Comparison of ENCODE assay signal across 7 mouse cellular contexts in the genomic region with DNA sequence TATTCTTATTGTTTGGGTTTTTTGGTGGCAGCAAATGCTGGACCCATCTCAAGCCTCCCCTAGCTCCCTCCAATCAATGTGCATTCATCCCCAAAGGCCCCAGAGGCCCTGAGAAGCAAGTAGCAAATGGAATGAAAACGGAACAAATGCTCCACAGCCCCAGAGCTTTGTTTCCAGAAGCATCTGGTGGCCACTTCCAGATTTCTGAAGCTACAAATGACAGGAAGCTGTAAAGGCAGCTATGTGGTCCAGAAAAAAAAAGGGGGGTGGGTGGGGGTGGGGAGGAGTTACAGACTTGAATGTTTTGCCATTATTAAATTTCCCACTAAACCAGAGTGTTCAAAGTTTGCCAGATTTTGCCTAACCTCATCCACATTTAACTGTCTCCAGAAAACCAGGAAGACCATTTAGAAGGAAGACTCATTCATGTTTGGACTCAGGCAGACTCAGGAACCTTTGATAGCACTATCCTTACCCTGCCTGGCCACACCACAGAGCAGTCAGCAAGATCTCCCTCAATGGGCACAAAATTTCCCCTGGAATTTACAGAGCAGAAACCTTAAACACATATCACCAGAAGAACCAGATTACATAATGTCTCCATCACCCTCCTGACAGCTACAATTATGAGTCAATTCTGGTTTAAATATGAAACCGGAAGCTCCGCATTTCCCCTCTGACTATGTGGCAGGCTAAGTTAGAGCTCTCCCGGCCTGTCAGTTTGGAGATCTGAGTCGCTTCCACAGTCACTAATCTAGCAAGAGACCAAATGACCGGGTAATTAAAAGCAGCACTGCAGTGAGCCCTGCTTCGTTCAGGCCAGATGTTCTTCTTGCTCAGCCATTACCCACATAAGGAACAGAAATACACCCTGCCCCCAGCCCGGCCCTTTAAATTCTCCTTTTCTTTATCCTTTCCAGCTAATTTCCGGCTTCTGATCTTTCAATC.
DNase-seq lines count a peak whose midpoint lies in the region; ATAC-seq and TF ChIP-seq lines count a peak whose summit lies in the region.

No protein-coding gene starts in this region.

- WGBS in forebrain, embryonic 13.5 days: 6% methylated on average over 9 of the region's 9 CpGs
- WGBS in hindbrain, embryonic 16.5 days: 9% methylated on average over 9 of the region's 9 CpGs
- WGBS in liver, embryonic 15.5 days (ENCODE audit: insufficient replicate concordance): 14% methylated on average over 9 of the region's 9 CpGs

- H3K4me1 ChIP-seq in ES-E14 (ENCODE audit: control insufficient read depth in 2 of 2, insufficient read depth in 2 of 2, low read length in 2 of 2, poor library complexity in 1 of 2): peaks cover 3 to 13% of the 10 kb centered on the region in 2 experiments; a peak in 2 of 4 replicates
- H3K4me1 ChIP-seq in forebrain, embryonic 13.5 days: peaks cover 46% of the 10 kb centered on the region
- H3K4me1 ChIP-seq in hindbrain, embryonic 16.5 days (ENCODE audit: control insufficient read depth, insufficient read depth, low read depth, low read length): peaks cover 26% of the 10 kb centered on the region
- peaks cover 8% of the 10 kb centered on the region for H3K4me1 ChIP-seq in liver, embryonic 15.5 days (replicated peaks)

- H3K4me3 ChIP-seq in ES-E14 (ENCODE audit: insufficient read depth in 1 of 2, low read depth in 1 of 2, low read length in 2 of 2, poor library complexity in 1 of 2, severe bottlenecking in 1 of 2): no peak overlapping the region
- H3K4me3 ChIP-seq in forebrain, embryonic 13.5 days: 0 out of 2 replicates have a peak overlapping the region, but pooled peaks have one; percentile 9
- no peak overlapping the region for H3K4me3 ChIP-seq in hindbrain, embryonic 16.5 days (ENCODE audit: low read length)
- H3K4me3 ChIP-seq in liver, embryonic 15.5 days (replicated peaks): no peak overlapping the region; the same call in 1 of the 2 replicates

- peak; percentile 80 for DNase-seq in CD4-positive helper T cell, adult 2 months (ENCODE audit: low read depth, low spot score)
- DNase-seq in ES-E14 (ENCODE audit: low read depth, low spot score): peak; percentile 16
- peak; percentile 64 for DNase-seq in neural tube, embryonic 10.5 days (ENCODE audit: extremely low spot score, low spot score)
- DNase-seq in c-Kit-positive CD71-positive TER-119-positive erythroid progenitor cells, embryonic 14.5 days (ENCODE audit: low spot score): no peak

- H3K27ac ChIP-seq in ES-E14 (ENCODE audit: insufficient read depth, low read depth, low read length, poor library complexity, severe bottlenecking): 0 out of 2 replicates have a peak overlapping the region, but pooled peaks have one; percentile 25
- peak overlapping the region; percentile 2 for H3K27ac ChIP-seq in forebrain, embryonic 13.5 days
- peak overlapping the region; percentile 70 for H3K27ac ChIP-seq in hindbrain, embryonic 16.5 days (ENCODE audit: low read depth, low read length)
- H3K27ac ChIP-seq in liver, embryonic 15.5 days (replicated peaks): 0 out of 2 replicates have a peak overlapping the region, but pooled peaks have one; percentile 48

- H3K36me3 ChIP-seq in ES-E14 (ENCODE audit: control insufficient read depth, insufficient read depth, low read length, poor library complexity, severe bottlenecking): no peaks in the 10 kb centered on the region
- H3K36me3 ChIP-seq in forebrain, embryonic 13.5 days (ENCODE audit: poor library complexity, severe bottlenecking): no peaks in the 10 kb centered on the region
- H3K36me3 ChIP-seq in hindbrain, embryonic 16.5 days (ENCODE audit: control insufficient read depth, insufficient read depth, low read length): no peaks in the 10 kb centered on the region
- H3K36me3 ChIP-seq in liver, embryonic 15.5 days (replicated peaks): no peaks in the 10 kb centered on the region

- no peak overlapping the region for H3K9ac ChIP-seq in ES-E14 (ENCODE audit: insufficient read depth, low read depth, low read length, poor library complexity, severe bottlenecking)
- H3K9ac ChIP-seq in forebrain, embryonic 13.5 days: no peak overlapping the region; the same call in 1 of the 2 replicates
- peak overlapping the region; percentile 20; the same call in 1 of the 2 replicates for H3K9ac ChIP-seq in hindbrain, embryonic 16.5 days (ENCODE audit: low read depth, low read length)
- no peak overlapping the region for H3K9ac ChIP-seq in liver, embryonic 15.5 days

- no peaks in the 10 kb centered on the region for H3K9me3 ChIP-seq in ES-E14 (ENCODE audit: control insufficient read depth, insufficient read depth, low read depth, low read length)
- H3K9me3 ChIP-seq in forebrain, embryonic 13.5 days (replicated peaks): no peaks in the 10 kb centered on the region
- no peaks in the 10 kb centered on the region for H3K9me3 ChIP-seq in hindbrain, embryonic 16.5 days (ENCODE audit: control insufficient read depth, low read length)
- H3K9me3 ChIP-seq in liver, embryonic 15.5 days (replicated peaks): no peaks in the 10 kb centered on the region

- peaks cover 5% of the 10 kb centered on the region; the same call in 1 of the 2 replicates for H3K27me3 ChIP-seq in forebrain, embryonic 13.5 days
- H3K27me3 ChIP-seq in hindbrain, embryonic 16.5 days (replicated peaks; ENCODE audit: control insufficient read depth, insufficient read depth, low read length): no peaks in the 10 kb centered on the region
- H3K27me3 ChIP-seq in liver, embryonic 15.5 days: peaks cover 31% of the 10 kb centered on the region

- peak overlapping the region; percentile 48 for H3K4me2 ChIP-seq in forebrain, embryonic 13.5 days
- peak overlapping the region; percentile 34; the same call in 1 of the 2 replicates for H3K4me2 ChIP-seq in hindbrain, embryonic 16.5 days (ENCODE audit: low read length)
- peak overlapping the region; percentile 48 for H3K4me2 ChIP-seq in liver, embryonic 15.5 days

- ATAC-seq in forebrain, embryonic 13.5 days: no peak
- no peak for ATAC-seq in hindbrain, embryonic 16.5 days
- peak; percentile 32; the same call in 1 of the 2 replicates for ATAC-seq in liver, embryonic 15.5 days (ENCODE audit: insufficient read depth)

- in situ Hi-C loops in ES-E14 (cut with MboI; ENCODE audit: low sequenced_read_pairs in 2 of 2, unreplicated experiment in 2 of 2): no loop called here

TF ChIP-seq in ES-E14, 5 proteins besides CTCF, POLR2A, EP300 and RAD21:
- TF ChIP-seq ZNF384 (IDR thresholded peaks at IDR 0.05; ENCODE audit: low read depth, low read length) (no peak), ZC3H11A (IDR thresholded peaks at IDR 0.05; ENCODE audit: borderline replicate concordance, low read depth, low read length) (no peak), MAFK (IDR thresholded peaks at IDR 0.05; ENCODE audit: insufficient read depth, low read depth, low read length) (no peak), HCFC1 (IDR thresholded peaks at IDR 0.05; ENCODE audit: borderline replicate concordance, insufficient read depth, low read length) (no peak), CHD2 (IDR thresholded peaks at IDR 0.05; ENCODE audit: low read depth, low read length) (no peak)

Comparison
In these comparisons a context has a peak if more than half of its experiments do, and no peak if none do; other contexts are left out.
1. H3K27ac ChIP-seq: peak in every context shown above with its lines; median percentile 70 in hindbrain, embryonic 16.5 days; 48 in liver, embryonic 15.5 days; 25 in ES-E14; 2 in forebrain, embryonic 13.5 days.